Mouse (Mus musculus) brain, adult 2 months (tissue): Measurements from ENCODE around the gene Acoxl.

Source experiments
- DNase-seq: peaks from one replicate; pipeline ENCODE4 v3.0.0; 2011; ENCODE audit warnings: low read depth, low spot score

Acoxl gene

DNA sequence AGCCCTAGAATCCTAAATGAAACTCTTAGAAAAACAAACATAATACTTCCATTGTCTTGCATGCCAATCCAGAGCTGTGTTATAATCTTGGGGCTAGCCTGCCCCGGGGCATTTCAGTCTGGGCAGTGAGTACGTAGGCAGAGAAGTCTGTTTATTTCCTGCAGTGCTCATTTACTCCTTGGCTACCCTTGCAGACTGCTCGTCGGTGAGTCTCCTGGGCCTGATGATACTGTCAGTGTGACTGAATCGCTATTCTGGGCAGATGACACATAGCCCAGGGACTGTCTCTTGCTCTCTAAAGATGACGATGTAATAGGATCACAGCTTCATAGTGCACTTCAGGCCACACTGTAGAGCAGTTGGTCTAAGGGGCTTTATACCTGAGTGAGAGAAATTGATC lies 56.2 kb downstream of the Acoxl start:
- peak; percentile 58 for DNase-seq

DNA sequence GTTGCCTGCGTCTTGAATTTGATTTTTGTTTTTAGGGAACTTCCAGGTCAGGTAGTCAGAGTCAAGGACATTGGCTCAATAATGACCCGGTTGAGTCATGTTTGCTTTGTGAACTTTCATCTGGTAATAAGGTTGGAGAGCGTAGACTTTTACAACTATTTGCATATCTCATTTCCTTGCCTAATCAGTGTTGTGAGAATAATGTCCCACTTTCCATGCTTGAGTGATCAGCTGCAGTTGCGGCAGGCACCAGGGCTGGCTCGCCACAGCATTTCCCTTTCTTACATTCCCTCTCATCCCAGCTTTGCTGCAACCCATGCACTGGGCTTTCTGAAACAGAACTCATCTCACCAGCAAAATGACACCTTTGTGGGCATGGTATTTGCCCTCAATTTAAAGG lies 59.0 kb downstream of the Acoxl start:
- DNase-seq: no peak

DNA sequence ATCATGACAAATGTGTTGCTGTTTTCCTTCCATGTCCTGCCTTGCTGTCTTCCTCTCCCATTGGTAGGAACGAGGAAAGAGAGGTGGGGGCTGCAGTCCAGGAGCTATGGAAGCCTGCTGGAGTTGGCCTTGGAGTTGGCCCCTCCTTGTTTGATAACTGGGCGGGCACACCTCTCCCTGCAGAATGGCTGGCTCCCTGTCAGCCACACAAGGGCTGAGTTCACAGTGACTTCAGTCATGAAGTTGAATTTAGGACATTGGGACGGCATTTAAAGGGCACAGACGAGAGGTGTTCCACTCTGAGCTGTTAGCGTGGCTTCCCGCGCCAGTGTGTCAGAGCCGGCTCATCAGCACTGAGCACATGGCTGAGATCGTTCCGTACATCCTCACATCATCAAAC lies 66.2 kb downstream of the Acoxl start:
- no peak for DNase-seq

DNA sequence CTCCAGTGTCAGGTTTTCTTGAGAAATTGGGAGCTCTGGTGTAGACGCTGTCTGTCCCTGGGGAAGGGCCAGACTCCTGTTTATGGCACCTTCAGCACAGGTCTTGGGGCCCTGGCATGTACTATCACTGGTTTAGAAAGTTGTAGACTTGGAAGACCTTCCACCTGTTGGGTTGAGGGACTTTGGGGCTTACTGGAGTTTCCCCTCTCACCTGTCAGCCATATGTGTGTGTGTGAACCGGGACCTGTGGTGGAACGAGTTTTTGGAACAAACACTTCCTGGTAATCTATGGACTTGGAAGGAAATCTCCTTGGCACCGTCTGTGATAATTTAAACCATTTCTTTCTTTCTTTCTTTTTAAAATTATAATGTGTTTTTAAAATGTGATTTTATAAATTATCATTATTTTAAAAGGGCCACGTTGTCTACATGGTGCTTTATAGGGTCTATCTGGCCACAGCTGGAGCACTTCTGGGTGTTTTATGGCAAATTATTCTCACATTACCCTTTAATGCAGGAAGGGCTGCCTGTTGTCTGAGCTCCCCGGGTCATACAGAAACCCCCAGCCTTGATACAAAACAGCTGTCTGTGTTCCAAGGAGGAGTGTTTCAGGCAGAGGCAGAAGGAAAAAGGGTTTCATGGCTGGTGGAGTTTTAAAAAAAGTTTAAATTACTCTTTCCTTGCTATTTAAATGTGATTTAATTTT lies 68.5 kb downstream of the Acoxl start:
- no peak for DNase-seq

DNA sequence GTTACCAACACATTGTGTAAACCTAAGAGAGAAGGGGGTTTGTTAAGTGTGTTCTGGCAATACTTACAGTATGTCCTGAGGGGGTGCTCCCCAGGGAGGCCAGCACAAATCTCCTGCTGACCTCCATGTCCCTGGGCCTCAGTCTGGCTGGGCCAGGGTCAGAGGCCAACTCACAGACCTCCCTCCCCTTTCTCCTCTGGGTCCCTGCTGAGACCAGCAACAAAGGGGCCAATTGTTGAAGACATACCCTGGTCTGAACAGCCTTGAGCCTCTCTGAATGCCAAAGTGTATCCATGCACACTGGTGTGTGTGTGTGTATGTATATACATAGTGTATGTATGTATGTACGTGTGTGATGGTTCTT lies 69.0 kb downstream of the Acoxl start:
- DNase-seq: no peak

DNA sequence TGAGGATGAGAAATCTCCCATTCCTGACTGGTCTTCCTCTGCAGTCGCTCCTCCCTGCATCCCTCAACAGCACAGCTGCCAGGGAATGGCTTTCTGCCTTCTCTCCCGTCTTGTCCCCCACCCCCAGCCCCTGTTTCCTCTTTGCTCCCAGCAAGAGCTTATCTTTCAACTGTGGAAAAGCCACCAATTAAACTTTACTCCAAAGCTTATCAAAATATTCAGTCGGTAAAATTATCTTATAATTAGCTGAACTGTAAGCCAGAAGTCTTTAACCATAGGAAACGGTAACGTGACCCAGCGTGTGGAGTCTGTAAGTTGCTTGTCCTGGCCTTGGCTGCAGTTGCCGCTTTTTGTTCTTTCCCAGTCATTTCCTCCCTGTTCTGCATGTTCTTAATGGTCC lies 70.2 kb downstream of the Acoxl start:
- DNase-seq: no peak

DNA sequence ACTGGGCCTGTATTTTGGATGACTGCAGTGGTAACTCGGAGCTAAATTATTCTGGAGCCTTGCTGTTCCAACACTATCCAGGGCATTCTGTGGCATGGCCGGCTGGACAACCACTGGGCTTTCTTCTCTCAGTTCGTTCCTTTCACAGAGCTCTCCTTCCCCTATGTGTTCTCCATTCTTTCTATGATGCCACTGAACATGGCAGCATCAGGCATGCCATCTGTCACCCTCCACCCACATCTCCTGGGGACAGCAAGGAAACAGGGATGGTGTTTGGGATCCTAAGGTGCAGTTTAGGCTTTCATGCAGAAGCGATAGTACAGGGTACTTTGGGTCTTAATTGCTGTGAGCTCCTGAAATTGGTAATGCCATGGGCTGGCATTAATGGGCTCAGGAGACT lies 71.1 kb downstream of the Acoxl start:
- DNase-seq: peak; percentile 33

DNA sequence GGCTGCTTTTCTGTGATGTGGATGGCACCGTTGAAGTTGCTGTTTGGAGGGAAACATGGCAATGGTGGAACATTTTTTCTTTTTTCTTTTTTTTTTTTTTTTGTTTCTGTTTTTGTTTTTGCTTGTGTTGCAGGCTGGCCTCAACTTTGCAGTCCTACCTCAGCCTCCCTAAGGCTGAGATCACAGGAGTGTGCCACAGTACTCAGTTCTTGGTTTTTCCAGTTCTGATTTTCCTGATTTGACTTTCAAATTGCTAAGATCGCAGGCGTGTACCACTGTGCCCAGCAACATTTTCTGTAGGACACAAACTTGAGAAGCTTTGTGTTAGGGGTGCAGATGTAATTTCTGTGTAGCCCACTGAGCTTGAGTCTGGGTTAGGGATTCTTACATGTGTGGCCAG lies 72.9 kb downstream of the Acoxl start:
- DNase-seq: no peak

DNA sequence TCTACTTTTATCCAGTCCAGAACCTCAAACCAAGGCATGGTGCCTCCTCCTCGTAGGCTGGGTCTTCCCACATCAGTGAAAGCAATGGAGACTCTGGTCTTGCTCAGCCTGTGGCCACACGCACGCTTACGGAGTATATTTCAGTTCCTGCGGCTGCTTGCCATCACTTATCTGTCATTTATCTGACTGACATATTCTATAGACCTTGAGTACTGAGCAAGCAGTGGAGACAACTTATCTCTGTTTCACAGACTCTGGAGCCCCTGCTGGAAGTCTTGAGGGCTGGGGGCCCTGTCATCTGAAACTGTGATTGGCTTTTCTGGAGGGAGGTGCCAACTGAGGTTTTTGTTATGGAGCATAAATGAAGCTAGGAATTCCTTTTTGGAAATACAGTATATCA lies 75.4 kb downstream of the Acoxl start:
- no peak for DNase-seq

DNA sequence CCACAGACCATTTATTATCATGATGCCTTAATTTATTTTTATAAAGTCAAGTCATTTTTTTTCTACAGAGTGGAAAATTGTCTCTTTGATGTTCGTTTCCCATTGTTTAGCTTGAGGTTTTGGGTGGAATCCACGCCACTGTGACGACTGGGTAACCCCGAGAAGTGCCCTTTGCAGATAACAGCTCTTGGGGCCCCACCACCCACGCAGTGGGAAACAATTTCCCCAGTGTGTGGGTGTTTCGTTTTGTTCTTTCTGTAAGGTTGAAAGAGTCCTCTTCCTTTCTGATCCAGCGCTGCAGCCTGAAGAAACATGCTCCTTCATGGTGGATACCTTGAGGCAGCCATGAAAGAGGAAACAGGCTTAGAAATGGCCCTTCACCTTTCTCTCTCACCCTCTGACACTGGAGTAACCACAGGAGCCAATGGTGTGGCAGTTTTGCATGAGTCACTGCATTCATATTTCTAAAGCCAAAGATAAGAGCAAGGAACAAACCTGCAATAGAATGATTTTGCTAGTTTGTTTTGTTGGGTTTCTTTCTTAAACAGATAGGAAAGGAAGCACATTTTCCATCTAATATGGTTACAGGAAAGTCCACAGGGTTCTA lies 78.2 kb downstream of the Acoxl start:
- no peak for DNase-seq

DNA sequence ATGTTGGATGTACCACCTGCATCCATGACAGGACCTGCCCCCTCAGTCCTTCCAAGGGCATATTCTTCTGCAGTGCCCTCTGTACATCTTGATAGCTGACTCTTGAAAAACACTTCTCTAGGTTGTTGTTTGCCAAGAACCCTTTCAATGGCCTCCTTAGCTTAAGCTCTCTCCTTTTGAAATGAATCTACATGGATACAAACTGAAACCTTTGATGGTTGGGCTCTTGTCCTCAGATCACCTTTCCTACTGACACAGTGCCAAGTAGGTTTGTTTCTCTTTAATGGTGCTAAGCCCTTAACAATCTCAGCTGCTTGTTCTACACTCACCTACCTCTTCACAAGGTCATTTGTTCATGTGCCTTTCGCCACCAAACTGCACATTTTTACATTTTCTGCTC lies 81.1 kb downstream of the Acoxl start:
- DNase-seq: no peak

DNA sequence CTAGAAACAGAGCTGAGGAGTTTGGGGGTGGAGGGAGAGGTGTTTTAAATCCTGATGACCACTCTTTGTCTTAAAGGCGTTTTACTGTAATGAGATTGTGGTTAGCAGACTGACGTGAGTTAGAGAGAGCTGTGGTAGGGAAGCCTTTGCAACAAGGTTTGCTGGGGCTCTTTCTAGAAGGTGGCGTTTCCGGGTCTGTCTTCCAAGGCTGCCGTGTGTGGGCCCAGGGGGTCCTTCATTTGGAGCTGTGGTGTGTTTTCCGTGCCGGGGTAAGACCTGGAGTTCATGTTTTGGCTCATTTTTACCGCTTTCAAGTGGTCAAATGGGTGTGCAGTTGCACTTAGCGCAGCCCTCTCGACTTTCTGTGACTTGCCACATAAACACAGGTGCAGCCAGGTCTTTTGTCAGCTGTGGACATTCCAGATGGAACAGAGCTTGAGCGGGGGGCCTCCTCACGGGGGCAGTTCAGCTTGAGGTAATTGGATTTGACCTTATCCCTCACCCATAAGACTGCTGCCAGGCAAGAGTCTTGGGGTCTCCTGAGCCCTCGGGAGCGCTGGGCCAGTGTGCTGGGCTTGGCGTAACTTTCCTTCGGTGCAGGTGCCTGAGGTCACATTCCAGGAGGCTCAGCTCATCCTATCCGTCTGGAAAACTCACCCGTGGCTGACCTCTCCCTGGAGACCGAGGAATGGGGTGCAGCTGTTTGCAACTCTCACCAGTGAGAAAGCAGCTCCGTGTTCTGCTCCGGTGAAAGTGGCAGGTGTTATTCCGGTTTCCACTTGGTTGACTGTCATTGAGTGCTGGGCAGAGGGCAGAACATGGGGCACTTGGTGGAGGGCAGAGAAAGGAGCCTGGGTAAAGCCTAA lies 83.6 kb downstream of the Acoxl start:
- DNase-seq: no peak

DNA sequence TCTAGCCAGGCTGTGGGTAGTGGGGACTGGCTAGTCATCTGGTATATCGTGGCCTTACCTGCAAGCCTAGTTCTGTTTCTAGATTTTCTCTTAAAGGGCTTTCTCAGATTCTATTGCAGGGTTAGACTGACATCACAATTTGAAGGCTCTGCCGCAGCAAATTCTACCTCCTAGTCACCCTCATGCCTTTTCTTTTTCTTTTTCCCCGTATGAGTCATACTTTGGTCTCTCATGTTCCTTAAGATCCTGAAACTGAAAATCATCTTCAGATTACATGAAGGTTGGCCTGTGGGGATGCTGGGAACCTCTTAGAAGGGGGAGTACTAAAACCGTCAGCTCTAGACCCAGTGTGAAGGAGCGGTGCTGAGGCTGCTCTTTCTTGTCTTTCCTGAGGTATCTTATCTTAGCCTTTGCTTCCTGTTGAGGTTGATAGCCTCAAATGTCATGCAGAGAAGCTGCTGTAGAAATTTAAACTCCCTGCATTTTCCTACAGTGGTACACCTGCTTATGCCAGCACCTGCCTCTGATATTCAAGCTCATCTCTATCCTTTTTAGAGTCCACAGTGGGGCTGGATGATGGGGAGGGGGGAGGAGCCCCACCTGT lies 84.5 kb downstream of the Acoxl start:
- peak; percentile 19 for DNase-seq

DNA sequence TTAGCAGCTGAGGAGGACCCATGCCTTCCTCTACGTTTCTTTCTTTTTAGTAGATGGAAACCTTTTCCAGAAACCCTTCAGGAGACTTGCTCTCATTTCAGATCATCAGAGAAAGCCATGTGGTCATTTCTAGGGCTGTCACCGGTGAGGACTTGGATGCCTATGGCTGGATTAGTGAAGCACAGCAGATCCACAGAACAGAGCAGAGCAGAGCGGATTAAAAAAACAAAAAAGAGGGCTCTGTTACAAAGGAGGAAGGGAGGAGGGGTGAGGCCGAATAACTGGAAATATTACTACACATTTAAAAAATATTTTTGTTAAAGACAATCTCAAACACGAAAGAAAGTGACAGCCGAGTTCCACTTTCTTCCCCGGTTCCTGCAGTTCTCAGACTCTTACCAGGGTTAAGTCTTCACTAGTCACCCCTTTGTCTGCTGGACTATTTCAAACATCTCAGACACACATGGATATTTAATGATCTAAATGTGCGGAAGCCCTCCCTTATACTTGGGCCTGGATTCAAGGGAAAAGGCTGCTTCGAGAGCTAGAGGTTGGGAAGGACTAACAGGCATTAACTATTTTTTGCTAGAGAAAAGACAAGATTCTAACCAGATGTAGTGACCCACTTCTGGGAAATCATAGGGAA lies 88.1 kb downstream of the Acoxl start:
- DNase-seq: no peak

DNA sequence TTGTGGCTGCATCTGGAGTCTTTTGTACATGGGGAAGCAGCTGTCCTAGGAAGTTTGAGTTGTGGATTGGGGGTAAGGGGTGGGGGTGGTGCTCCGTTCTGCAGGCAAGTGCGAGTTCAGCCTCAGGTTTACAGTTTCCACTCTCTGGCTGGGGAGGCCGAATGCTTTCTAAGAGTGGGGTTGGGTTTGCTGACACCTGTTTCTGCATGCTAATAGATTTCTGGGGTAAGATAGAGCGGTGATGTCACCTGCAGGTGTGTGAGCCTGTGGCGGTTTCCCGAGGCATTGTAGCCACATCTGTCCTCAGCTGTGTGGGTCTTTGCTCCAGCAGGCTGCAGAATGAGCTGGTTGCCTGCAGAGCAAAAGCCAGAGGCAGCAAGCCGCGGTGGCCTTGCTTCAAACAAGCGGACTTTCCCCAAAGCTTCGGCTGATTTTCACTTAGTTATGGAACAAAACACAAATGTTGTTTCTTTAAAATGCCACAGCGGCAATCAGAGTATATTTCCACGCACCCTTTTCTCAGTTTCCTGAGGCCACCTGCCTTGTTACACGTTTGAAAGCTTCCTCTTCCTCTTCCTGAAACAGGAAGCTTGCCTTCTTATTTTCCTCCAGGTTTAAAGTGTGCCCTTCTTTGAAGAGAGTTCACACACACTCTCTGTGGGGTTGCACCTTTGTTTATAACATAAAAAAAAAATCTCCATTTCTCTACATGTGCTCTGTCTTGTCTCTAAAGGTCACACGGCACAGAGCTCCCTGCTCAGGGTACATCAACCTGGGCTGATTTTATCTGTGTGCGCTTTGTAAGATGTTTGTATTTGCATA lies 89.0 kb downstream of the Acoxl start:
- peak; percentile 18 for DNase-seq

DNA sequence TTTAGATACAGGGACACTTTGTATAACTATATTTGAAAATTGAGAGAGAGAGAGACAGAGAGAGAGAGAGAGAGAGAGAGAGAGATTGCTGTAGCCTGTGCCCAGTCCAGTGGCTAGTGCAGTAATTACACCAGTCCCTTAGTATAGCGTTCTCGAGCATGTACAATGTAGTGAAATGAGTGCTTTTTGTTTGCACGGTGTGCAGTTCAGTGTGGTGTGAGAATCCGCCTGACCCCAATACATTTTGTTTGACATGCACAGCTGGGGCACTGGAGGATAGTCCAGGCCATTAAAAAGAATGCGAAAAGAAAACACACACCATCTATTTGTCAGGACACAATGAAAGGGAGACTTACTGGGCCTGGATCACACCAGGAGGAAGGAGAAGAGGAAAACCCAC lies 89.6 kb downstream of the Acoxl start:
- DNase-seq: no peak

DNA sequence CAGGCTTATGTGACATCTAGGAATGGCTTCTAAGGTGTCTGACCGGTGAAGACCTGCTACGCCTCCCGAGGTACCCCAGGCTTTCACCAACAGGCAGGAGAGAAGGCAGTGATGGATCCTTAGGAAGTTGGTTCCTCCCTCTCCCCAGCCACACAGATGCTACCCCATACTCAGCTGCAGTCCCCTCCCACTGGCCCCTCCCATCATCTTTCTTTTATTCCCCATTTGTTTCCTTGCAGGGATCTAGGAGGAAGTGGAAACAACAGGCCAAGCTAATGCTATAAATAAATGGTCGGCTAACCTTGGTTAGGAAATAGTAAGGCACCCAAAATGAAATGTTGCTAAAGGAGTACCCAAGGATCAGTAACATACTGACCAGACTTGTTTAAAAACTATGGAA lies 90.2 kb downstream of the Acoxl start:
- no peak for DNase-seq

DNA sequence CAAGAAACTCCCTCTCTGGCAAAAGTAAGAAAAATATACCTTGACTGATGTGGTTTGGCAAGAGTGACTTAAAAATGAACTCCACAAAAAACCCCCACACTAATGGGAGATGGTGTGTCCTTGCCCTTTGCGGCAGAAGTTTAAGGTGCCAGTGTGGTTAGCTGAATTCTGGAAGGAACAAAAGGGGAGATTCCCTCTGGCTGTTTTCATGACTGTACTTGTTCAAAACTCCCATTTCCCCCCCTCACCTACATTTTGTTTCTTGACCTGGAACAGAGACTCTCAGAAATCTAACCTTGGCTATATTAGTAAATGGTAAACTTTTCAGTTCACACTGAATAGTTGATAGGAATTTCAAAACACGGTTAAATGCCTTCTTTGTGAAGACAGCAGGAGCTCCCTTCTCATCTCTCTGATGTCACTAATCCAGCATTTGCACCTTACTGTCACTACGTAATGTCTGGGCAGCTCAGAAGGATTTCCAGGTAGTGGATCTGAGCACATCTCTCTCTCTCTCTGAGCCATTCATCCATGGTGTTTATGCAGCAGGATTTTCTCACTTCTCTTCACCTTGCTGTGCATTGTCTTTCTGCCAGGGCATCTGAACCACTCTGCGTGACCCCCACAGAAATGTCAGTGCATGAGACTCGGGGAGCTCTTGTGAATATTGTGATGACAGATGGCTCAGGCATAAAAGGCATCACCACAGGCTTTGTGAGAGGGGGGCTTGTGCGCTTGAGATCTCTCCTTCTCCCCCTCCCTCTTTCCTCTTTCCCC lies 91.5 kb downstream of the Acoxl start:
- DNase-seq: no peak

DNA sequence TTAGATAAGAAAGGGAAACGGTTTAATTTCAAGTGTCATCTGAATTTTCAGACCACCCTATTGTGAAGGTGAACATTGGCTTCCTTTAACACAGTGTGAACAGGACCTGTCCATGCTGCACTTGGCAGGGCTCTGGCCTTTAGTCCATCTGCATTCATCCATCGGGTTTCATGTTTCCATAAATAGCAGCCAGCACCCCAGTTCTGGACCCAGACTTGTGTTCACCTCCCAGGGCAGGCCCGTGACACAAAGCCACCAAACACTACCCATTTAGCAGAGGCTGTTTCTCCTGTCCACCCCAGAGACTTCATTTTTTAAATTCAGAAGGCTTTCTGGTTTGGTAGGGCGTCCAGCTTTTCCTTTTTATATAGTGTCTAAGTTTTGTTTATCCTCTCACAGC lies 92.9 kb downstream of the Acoxl start:
- no peak for DNase-seq

DNA sequence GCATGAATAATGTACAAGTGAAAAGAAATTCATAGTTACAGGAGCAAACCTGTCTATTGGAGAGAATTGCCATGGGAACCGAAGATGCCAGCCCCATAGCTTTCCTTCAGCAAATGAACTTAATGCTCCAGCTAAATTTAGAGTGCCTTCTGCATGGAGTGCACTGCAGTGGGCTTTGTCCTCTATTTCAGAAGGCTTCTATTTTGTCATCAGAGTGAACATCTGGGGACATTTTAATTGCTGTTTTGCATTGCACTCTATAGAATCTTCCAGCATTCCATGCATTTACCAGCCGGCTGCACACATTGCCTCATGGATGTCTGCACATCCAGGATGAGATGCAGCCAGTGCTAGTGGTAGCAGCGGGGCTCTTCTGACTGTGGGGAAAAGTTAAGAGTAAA lies 94.9 kb downstream of the Acoxl start:
- DNase-seq: peak; percentile 81
